Mouse (Mus musculus) CD4-positive, CD25-positive, alpha-beta regulatory T cell, adult 4 months (primary cell): ENCODE data around the gene Fbxo27. TPM values are rescaled to one million over a fixed set of nuclear protein-coding genes. Genes with fewer than 3 reads are reported as not detected.

Experiments
- ATAC-seq: one replicate; pipeline ENCODE4 v1.8.0; 2017
- polyA plus RNA-seq, 2 experiments: library from polyadenylated mRNA; unstranded; fragments of 100-300 nt; shearing (Covaris generic); gene quantifications; one replicate each; pipeline ENCODE4 v1.2.1; 2017

Fbxo27 gene
- polyA plus RNA-seq, 2 experiments from 2014 or later = 1.6 to 2.2 TPM

GRCm38 (mm10) chr7:28702601-28703143 is 10.0 kb downstream of the Fbxo27 start:
- peak; percentile 96 for ATAC-seq

GRCm38 (mm10) chr7:28709454-28709853 is 16.8 kb downstream of the Fbxo27 start:
- ATAC-seq = no peak

DNA sequence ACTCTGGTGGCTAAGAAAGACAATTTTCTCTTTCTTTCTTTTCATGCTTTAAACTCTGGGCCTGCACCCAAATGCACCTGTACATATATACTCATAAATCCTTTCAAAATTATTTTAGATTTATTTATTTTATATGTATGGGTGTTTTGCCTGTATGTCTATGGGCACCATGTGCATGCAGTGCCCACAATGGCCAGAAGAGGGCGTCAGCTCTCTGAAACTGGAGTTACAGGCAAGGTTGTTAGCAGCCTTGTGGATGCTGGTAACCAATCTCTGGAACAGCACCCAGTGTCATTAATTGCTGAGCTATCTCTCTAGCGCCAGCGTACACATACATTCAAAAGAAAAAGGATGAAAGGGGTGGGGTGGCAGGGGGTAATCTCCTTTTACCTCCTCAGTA is 18.3 kb downstream of the Fbxo27 start:
- ATAC-seq = no peak

GRCm38 (mm10) chr7:28714667-28715066 is 22.0 kb downstream of the Fbxo27 start:
- ATAC-seq = no peak

GRCm38 (mm10) chr7:28715598-28715997 is 22.9 kb downstream of the Fbxo27 start:
- no peak for ATAC-seq

DNA sequence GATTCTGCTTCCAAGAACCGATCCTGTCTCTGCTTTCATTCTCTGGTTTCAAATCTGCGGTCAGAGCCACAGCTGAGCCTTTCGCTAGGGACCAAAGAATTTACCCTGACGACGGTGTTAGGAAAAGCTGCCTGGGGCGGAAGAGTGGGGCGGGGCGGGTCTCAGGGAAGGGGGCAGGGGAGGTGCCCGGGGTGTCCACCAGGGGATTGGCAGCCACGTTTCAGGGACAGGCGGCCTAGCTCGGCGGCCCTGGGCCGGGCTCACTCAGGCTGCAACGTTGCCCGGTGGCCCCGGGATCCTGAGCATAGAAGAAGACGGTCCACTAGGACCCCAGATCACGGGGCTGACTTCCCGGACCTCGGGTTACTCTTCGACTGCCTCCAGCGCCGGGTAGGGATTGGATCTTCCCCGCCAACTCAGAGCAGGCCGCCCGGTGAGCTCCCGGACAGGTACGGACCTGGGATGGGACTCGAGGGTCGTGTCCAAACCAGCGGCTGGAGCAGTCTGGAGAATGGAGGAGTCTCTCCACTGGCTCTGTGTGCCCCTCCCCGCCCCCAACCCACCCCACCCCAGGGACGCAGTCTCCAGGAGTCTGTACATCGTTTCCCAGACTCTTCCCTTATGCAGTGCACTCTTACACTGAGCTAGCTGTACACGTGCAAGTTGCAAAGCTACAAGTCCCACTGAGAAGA is 24.1 kb downstream of the Fbxo27 start, which contains the start of gene Fbxo17:
TSS of gene Fbxo17 (plus strand) at position 215 of the 692 bp plus-strand sequence.
- peak; percentile 69 for ATAC-seq

DNA sequence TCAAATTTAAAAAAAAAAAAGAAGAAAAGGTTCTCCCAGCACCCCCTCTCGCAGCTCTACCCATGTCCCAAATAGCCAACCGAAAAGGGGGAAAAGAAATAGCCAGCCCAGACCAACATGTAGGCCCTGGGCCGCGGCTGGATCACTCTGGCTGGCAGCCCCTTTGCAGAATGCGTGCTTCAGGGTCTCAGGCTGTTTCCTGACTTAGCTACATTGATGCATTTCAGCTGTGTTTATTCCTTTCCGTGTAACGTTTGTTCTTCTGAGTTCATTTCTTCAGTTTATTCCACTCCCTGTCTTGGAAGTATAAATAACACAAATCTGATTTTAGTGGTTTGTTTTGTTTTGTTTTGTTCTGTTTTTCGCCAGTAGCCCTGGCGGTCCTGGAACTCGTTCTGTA is 25.1 kb downstream of the Fbxo27 start:
- no peak for ATAC-seq

DNA sequence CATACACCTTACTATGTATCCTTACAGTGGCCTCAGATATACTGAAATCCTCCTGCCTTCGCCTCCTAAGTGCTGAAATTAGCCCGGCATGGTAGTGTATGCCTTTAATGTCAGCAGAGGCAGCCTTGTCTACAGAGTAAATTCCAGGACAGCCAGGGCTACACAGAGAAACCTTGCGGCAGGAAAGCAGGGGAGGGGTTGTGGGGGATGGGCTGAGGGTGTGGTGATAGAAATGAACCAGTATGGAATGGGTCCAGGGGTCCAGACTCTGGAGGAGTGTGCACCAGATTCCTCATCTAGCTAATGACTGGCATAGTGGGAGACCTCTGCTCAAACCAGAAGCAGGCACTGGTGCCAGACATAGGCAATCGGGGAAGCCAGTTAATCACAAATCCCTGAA is 26.5 kb downstream of the Fbxo27 start:
- no peak for ATAC-seq

- ATAC-seq = no peak
These were observed 27.0 kb downstream of the Fbxo27 start for GRCm38 (mm10) chr7:28719650-28720049.

GRCm38 (mm10) chr7:28720753-28721537 is 28.3 kb downstream of the Fbxo27 start:
- no peak for ATAC-seq

- no peak for ATAC-seq
These were observed 29.4 kb downstream of the Fbxo27 start for GRCm38 (mm10) chr7:28722079-28722478.

- no peak for ATAC-seq
These were observed 32.0 kb downstream of the Fbxo27 start for GRCm38 (mm10) chr7:28724613-28725012.

GRCm38 (mm10) chr7:28726600-28726999 is 34.0 kb downstream of the Fbxo27 start:
- peak; percentile 84 for ATAC-seq

GRCm38 (mm10) chr7:28727649-28728340 is 35.1 kb downstream of the Fbxo27 start:
- ATAC-seq = no peak

DNA sequence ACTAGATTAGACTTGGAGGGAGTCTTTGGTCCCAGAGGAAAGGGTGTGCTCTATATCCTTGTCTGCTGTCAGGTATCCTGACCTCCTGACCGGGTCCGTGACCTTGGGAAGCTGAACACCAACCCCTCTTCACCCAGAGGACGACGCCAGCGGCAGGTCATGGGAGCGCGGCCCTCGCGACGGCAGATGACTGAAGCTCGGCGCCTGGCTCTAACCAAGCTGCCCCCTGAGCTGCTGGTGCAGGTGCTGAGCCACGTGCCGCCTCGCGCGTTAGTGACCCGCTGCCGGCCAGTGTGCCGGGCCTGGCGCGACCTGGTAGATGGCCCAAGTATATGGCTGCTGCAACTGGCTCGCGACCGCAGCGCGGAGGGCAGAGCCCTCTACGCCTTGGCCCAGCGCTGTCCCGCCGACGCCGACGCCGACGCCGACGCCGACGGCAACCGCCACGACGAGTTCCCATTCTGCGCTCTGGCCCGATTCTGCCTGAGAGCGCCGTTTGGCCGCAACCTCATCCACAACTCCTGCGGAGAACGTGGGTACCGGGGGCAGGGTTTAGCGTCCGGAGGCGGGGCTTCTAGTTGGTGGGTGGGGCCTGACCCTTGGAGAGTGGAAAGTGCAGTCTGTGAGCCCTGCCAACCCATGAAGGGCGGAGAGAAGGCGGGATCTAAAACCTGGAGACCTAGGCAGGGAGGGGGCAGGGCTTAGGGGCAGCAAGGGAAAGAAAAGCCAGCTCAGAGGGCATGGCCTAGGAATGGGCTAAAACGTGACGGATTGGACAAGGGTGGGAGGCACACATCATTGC is 39.9 kb downstream of the Fbxo27 start:
- peak; percentile 86 for ATAC-seq

GRCm38 (mm10) chr7:28733211-28733610 is 40.6 kb downstream of the Fbxo27 start:
- ATAC-seq = no peak

DNA sequence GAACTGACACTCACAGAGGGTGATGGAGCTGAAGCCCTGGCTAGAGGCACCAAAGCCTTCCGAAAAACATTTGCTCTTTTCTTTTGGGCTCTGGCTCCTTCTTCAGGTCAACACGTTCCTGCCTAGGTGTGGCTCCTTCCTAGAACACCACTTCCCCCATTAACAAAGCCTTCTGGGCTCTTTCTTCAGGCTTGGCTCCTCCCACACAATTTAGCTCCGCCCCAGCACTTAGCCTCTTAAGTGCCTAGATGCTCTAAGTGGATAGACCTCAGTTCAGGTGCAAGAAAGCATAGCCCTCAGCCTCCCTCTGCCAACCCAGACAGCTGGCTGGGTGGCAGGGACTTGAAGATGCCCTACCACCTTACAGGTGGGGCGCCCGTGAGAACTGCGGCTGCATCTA is 43.1 kb downstream of the Fbxo27 start:
- no peak for ATAC-seq

DNA sequence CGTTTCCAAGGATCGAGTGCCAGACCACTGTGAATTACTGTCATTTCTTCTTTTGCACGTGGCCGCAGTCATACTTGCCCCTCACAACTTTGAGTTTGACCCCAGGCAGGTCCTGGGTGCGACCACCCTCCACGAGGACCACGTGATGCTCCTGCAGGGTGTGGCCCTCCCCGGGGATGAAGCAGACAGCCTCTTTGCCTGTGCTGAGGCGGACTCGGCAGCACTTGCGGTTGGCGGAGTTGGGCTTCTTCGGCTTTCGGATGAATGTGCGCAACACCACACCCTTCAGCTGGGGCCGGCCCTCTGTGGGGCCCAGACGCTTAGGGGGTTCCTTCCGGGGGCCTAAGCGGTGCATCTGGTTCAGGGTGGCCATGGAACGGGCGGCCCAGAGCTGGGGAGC is 47.2 kb downstream of the Fbxo27 start:
- no peak for ATAC-seq

- no peak for ATAC-seq
These were observed 48.3 kb downstream of the Fbxo27 start for GRCm38 (mm10) chr7:28740949-28741348.

DNA sequence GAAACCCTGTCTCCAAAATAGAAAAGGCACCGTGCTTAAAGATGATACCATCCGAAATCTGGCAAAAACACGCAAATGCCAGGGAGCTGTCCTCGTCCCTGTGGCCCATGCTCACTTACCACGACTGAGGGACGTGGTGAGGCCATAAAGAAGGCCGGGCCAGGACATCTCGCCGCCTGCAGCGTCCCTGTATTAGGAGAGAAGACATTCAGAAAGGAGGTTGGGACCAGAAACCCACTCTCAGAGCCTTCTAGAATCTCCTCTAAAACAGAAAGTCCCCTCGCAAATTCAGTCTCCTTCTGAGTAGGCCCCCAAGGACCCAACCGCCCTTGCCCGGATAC is 48.7 kb downstream of the Fbxo27 start:
- no peak for ATAC-seq

DNA sequence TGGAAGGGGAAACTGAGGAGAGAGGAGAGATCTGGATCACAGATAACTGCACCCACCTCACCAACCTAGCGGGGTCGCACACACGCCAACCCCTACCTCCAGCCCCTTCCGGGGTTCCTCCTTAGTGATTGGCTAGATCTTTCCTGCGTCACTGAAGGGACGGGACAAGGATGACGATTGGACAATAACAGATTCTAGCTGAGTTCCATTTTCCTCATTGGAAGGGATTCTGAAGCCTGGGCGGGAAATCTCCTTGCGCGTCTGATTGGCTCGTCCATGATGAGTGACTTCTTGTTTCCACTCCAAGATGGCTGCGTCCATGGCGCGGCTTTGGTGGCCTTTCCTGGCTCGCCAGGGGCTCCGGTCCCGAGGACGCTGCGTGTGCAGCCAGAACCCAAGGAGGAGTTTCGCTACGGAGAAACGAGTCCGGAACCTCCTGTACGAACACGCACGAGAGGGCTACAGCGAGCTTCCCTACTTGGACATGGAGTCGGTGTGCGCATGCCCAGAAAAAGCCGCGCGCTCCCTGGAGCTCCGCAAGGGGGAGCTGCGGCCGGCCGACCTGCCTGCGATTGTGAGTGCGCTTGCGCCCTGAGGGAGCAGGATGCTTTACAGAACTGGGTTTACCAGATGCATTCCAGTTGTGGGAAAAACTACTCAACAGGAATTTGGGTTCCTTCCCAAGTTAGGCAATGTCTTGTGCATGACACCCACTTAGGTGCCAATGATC is 49.2 kb downstream of the Fbxo27 start, which contains the start of the genes Mrps12 and Sars2:
TSS of gene Mrps12 (minus strand) at position 112 of the 730 bp plus-strand sequence.
TSS of gene Sars2 (plus strand) at position 284 of the 730 bp plus-strand sequence.
- ATAC-seq = peak; percentile 97
